Mouse (Mus musculus) spleen, adult 2 months (tissue): ENCODE measurements around the gene Nsg1.

Source experiments
- CTCF ChIP-seq: fragments of 200-500 bp; IDR thresholded peaks from 2 replicates; pipeline ENCODE4 v1.5.1; 2011; ENCODE audit warnings: mild to moderate bottlenecking, inconsistent platforms; ENCODE audit not compliant: insufficient read depth, insufficient read length, insufficient replicate concordance; ENCODE audit errors: extremely low read depth
- POLR2A ChIP-seq: fragments of 200-500 bp; IDR thresholded peaks from 2 replicates; pipeline ENCODE4 v1.6.1; 2011; ENCODE audit warnings: low read depth, low read length, inconsistent platforms

GRCm38 (mm10) chr5:38195941-38196340 lies 36.2 kb upstream of the Nsg1 start:
- TF ChIP-seq POLR2A (no peak), CTCF (no peak)
